Mouse (Mus musculus): ENCODE results near the gene Cirbp. TPM values are rescaled to one million over a fixed set of nuclear protein-coding genes. Genes with fewer than 3 reads are reported as not detected.
A peak's percentile ranks its signal among the peaks of the same experiment; 100 is the strongest.

The Cirbp gene
- total RNA-seq, 2 experiments from 2014 or later, result 89.7 to 94.6 TPM

DNA sequence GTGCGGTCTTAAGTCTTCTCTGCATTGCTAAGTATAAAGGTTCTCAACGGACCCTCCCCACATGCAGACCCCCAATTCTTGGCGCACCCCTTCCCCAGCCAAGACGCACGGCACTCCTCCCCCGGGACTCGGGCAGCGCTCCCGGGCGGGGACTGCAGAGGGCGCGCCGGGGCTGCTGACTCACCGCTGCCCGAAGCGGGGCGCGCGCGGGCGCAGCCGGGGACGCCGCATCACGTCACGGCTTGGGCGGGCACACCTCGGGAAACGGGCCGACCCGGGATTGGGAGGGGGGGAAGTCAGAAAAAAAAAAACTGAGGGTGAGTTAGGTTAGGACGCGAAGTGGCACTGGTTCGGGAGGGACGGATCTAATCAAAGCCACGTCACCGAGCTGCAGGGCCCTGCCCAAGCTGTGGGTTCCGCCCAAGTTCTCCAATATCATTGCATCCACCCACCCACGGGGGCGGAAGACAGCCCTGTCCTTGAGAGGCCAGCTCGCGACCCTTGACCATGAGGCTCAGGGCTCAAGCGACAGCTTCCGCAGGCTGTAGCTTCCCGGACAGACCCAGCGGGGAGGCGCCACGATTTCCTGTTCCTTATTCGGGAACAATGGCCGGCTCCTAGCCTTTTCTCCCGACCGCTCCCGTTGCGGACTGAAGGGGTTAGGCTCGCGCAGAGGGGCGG lies 17.0 kb upstream of the Cirbp start:
- peak; percentile 91 to 95 for DNase-seq (ENCODE audit: low spot score in 2 of 2)

DNA sequence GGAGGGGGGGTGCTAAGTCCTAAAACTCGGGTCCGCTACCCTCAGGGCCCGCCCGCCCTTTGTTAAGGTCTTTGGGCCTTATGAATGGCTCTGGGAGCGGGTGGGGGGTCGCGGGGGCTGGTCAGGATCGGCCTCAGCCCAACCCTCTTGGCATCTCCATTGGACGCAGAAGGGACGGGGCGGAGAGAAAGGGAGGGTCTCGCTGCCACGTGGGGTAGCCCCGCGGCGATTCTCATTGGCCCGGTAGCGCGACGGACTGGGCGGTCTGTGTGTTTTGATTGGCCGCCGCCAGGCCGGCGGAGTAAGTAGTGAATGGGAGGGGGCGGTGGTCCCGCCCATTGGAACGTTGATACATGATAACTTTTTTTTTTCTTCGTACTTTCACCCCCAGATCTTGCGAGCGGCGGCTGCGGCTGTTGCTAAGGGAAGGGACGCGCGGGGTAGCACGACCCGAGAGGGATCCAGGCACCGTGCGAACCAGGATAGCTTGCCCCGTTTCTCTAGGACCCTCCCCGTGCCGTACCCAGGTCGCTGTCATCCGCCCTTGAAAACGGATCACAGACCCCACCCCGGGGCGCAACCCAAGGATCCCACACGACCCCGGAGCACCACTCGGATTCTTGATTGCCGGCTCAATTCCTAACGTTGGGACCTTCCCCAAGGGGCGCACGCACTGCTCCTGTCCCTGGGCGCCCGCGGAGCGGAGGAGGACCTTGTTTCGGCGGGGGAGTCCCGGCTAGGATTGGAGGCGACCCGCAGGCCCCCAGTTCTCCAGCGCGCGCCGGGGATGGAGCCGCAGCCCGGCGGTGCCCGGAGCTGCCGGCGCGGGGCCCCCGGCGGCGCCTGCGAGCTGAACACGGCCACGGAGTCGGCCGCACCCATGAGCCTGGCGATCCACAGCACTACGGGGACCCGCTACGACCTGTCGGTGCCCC lies 16.2 kb upstream of the Cirbp start:
- DNase-seq (ENCODE audit: low spot score in 2 of 2), result peak; percentile 95 to 98

DNA sequence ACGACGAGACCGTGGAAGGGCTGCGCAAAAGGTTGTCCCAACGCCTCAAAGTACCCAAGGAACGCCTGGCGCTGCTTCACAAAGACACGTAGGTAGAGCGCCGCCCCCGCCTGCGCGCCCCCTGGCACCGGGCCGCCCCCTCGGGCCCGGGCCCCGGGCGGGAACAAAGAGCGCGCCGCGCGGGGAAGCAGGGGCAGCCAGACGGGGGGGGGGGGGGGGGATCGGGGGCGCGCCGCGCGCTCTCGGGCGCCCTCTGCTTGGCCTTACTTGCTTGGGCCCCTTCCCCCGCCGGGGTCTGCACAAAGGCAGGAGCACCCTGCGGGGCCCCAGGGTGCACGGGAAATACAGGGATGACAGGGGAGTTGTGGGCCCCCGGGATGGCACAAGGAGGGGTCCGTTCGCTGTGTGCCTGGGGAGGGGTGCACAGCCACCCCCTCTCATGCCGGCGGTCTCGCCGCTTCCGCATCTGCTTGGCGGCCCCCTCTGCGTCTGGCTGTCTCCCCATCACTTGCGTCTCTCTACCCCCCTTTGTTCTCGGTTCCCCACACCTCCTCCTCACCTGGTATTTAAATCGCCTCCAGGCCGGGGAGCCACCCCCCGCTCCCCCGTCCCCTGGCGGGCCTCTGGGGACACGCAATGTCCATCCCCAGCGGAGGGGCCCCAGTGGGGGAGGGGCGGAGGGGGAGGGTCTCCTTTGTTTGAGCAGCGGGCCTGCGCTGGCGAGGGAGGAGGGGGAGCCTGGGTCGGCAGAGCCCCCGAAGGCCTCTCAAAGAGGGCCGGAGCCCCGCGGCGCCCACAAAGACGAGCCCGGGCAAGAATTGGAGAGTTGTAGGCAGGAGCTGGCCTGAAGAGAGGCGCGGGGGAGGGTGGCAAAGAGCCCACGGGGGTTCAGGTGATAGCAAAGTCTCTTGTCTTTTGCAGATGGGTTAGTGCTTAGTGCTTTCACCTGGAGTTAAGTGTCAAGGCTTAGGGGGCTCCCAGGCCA lies 15.3 kb upstream of the Cirbp start:
- DNase-seq (ENCODE audit: low spot score in 2 of 2), result peak in 1 of 2 experiments; percentile 53

DNA sequence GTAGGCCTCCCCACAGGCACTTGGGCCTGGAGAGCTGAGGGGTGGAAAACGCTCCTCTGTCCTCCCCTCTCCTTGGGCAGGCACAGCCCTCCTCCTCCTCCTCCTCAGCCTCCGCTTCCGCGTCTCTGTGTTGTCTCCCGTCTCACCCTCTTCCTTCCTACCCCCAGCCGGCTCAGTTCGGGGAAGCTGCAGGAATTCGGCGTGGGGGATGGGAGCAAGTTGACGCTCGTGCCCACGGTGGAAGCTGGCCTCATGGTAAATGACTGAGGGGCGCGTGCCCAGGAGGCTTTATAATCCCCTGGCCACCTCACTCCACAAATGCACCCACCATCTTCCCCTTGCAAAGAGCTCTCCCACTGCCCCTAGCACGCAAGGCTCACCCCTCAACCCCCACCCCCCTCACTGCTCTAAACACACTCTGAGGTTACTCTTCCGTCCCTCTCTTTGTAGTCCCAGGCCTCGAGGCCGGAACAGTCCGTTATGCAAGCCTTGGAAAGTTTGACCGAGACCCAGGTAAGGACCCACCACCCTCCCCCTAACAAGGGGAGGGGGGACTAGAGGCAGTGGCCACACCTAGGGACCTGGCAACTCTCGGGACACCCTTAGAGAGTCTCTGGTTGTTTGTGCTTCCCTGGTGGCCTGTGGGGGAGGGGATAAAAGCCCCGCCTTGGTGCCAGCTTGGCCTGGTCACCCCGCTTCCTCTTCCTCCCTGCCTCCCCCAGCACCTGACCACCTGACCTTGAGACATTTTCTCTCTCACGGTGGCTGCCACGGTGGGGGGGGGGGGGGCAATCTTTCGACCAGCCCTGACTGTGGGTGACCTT lies 14.4 kb upstream of the Cirbp start:
- peak in 1 of 2 experiments; percentile 67 for DNase-seq (ENCODE audit: low spot score in 2 of 2)

DNA sequence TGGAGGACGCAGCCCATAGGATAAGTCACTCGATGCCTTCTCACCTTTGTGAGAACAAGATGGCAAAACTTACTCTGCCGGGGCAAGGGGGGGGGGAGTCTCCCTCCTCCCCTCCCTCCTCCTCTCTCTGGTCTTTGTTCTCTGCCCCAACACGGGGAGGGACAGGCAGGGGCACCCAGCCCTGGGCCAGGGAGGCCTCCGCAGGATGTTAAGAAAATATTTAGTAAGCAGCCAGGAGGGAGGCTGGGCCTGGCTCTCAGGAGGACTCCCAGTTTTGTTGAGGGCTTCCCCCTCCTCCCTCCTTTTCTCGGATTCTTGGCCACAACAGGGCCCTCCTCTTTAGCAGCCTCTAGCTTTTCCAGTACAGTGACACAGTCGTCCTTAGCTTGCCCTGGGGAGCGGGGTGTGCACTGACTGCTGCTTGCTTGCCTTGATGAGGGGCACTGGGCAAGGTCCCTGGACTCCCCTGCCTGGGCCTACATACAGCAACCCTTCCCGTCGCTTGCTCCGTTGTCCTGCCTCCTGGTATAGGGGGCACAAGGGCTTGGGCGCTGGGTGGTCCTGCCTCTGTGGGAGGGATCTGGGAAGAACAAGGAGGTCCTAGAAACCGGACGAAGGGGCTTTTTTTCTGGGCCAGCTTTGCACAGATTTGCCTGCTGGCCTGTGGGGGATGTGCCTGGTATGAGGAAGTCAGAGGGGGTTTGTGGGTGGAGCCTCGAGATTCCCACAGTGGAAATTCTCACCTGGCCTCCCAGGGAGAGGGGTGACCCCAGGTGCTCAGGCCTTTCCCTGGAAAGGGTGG lies 13.5 kb upstream of the Cirbp start:
- no peak for DNase-seq (ENCODE audit: low spot score in 2 of 2)

DNA sequence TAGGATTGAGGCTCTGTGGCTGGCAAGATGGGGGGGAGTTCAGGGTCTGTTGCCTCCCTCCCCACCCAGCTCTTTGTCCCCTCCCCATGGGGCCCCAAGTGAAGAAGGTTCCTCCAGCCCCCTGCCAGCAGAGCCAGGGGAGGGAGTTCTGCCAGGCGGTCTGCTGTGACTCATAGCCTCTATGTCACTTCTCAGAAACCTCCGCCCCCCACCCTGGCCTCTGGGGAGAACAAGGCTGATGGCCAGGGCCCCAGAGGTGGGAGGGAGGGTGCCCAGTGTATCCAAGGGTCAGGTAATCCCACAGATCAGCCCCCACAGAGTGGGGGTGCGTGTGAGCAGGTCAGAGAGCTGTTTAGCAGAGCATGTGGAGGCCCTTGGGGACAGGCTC lies 12.9 kb upstream of the Cirbp start:
- DNase-seq (ENCODE audit: low spot score in 2 of 2), result no peak

DNA sequence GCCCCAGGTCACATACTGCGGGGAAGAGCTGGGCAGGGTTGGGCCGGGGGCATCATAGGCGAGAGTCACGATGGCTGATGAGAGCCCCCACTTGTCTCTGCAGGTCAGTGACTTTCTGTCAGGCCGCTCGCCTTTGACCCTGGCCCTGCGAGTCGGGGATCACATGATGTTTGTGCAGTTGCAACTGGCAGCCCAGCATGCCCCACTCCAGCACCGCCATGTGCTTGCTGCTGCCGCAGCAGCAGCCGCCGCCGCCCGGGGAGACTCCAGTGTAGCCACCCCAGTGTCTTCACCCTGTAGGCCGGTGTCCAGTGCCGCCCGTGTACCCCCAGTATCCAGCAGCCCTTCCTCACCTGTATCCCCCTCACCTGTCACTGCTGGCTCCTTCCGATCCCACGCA lies 12.1 kb upstream of the Cirbp start:
- no peak for DNase-seq (ENCODE audit: low spot score in 2 of 2)

DNA sequence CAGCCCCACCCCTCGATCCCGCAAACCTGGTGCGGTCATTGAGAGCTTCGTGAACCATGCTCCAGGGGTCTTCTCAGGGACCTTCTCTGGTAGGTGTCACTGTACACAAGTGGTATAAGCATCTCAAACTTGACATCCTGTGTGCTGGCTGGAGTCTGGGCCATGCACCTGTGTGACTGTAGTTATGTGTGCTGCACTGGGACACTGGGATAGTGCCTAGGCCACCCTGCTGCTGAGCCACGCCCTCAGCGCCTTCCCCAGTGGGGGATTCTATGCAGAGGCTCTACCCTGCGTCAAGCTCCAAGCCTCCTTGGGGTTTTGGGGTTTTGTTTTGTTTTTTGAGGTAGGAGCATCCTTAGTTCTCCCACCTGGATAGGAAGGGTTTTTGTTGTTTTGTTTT lies 11.4 kb upstream of the Cirbp start:
- no peak for DNase-seq (ENCODE audit: low spot score in 2 of 2)

DNA sequence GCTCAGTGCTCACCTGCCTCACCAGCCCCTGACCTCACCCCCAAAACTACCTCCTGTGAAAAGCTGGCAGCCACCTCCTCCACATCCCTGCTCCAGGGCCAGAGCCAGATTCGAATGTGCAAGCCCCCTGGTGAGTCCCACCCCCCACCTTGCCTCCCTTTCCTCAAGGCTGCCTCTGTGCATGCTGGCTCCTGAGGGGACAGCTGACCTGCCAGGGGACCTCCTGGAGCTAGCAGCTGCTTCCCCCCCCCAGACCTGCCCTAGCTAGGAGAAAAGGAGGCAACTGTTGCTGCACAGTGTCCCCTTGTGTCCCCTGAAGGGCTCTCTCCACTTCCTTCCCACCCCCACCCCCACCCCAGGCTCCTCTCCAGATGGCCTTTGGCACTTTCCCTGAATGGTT lies 10.5 kb upstream of the Cirbp start:
- no peak for DNase-seq (ENCODE audit: low spot score in 2 of 2)

DNA sequence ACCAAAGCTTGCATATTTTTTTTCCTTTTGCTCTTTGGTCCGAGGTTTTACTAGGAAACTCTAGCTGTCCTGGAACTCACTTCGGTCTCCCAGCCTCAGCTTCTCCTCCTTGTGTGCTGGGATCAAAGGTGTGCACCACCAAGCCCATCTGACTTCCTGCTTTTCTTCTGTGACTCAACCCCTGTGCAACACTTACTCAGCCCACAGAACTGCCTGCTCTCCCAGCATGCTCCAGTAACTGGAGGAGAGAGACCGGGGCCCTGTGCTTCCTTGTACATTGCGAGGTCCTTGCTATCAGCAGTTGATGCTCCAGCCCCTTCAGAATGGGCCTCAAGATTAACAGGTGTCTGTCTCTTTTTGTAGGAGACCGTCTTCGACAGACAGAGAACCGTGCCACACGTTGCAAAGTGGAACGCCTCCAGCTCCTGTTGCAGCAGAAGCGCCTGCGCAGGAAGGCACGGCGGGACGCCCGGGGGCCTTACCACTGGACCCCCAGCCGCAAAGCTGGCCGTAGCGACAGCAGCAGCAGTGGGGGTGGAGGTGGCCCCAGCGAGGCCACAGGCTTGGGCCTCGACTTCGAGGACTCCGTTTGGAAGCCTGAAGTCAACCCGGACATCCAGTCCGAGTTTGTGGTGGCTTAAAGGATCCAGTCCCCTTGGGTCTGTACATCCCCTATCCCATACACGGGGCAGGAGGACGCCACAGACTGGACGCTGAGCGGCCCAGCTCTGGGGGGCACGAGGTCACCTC lies 9.6 kb upstream of the Cirbp start:
- DNase-seq (ENCODE audit: low spot score in 2 of 2), result no peak

DNA sequence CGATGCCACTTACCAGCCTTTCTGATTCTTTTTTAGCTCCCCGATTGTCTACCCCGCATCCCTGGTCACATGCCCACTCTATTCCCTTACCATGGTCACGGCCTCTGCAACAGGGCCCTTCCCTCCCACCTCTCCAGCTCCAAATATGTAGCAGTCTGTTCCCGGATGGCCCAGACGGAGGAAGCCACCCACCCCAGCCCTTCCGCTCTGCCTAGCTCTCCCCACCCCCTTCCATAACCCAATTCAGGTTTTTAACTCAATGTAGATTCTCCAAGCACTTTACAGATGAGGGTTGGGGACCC lies 9.1 kb upstream of the Cirbp start:
- DNase-seq (ENCODE audit: low spot score in 2 of 2), result no peak

DNA sequence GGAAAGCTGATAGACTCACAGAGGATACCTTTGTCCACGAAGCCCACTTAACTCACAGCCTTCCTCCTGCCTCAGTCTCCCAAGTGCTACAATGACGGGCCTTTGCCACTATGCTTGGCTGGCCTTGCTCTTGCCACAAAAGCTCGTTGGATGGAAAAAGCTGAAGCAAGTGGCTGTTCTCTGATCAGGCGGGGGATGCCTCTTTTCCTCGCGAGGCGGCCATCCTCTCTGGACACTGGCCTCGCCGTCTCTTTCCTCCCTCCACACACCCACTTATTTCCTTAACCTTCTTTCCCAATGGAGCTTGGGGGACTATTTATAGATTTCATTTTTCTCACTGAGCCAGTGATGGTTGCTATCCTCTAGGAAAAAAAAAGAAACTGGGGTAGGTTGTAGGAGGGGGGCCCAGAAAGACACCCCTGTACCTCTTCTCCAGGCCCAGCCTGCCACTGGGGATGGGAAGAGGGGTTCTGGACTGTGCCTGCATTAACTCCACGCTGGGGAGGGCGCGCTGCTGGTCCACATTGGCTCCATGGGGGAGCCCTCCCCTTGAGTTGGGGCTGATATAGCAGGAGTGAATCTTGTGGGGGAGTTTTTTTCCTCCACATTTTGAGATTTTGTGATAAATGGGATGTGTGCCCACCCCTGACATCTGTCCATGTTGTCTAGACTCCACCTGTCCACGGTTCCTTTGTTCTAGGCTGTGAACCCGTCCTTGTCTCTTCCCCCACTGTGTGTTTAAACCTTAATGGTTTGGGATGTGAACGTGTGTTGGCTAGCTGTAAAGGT lies 8.4 kb upstream of the Cirbp start:
- DNase-seq (ENCODE audit: low spot score in 2 of 2), result no peak

DNA sequence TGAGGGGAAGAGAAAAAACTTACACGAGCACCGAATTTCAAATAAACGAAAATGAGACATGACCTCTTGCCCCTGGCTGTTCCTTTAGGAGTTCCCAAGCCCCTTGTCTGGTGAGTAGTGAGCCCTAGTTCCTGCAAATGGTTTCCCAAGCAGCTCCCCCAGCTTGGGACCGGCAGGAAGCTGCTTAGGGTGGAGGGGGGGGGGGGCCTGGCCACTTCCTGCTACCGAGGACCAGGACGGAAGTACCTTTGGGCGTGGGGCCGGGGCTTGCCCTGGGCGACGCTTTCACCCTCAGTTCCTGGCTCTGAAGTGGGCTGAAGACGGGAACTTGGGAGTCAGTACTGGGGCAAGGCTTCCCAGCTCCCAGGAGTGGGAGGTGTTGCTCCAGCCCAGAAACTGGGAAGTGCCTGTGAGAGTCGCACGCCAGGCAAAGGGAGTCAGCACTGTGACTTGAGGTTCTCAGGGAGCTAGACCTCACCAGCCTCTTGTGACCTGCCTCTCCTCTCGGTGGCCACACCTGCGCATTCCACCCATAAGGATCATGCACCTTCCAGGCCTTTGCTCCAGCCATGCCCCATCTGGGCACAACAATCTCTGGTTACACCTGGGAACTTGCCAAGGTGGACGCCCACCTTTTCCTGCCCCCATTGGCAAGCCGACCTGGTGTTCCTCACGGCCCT lies 7.3 kb upstream of the Cirbp start:
- no peak for DNase-seq (ENCODE audit: low spot score in 2 of 2)

DNA sequence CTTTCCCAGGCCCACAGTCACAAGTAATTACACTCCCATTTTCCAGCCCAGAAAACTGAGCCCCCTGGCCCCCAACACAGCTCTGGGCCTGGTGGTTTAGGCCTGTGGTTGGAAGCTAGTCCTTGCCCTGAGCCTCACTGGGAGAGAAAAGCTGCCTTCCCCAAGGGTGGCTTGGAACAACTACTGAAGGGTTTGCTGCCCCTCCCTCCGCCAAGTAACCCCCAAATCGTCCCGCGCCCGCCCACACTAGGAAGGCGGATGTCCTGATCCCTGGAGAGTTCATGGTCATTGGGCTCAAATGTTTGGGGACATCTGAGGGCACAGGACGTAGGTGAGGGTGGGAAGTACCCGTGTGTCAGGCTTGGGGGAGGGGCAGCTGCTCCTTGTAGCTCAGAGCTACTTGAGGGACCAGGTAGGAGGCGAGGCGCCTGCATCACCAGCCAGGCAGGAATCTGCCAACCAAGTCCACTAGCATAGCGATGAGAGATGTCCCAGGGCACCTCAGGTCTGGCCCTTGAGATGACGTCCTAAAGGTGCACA lies 6.7 kb upstream of the Cirbp start:
- DNase-seq (ENCODE audit: low spot score in 2 of 2), result no peak

DNA sequence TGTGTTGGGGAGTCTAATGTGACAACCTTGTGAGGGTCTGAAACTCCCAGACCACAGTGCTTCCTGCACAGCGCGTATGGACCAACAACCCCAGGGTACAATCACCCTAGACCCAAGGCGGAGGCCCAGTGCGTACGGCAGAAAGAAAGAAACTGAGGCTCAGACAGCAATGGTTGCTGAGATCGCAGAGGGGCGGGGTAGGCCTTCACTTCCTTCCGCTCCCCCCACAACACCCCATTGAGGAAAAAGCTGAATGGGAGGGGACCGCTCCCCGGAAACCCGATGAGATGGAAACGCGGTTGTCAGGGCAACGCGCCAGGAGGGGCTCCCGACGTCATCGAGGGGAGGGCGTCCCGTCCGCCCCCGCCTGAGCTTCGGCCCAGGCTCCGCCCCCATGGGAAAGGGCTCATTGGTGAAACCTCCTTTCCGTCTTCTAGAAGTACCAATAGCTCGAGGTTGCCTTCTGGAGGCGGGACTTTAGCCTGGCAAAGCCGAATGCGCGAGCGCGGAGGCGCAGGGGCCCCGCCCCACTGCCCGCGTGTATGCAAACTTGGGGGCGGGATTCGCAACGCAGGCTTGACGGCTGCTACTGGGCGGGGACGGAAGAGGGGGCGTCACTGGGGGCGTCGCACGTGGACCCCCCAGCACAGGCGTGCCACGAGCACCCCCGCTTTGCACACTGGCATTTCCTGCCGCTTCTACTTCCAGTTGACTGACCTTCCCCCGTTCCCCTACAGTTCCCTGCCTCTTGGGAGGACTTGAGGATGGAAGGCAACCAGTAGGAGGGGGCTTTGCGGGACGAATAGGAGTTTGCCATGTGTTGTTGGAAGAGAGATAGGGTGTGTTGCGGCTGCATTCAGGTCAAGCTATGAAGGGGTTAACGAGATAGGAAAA lies 6.0 kb upstream of the Cirbp start:
- DNase-seq (ENCODE audit: low spot score in 2 of 2), result peak; percentile 98
